Mouse (Mus musculus) lung, postnatal 10 days (tissue): Measurements from ENCODE around the gene Ttc38.
"Not testable (repeated sequence)": the region's sequence is repeated elsewhere in the genome, so short reads cannot be mapped to it uniquely, and the experiment has no call there.

Experiments
- DNase-seq: peaks from one replicate; pipeline ENCODE4 v3.0.0; 2021

Gene Ttc38

GRCm38 (mm10) chr15:85826676-85827075, 5.4 kb upstream of the Ttc38 start:
- no peak for DNase-seq

- DNase-seq: no peak
Observed at GRCm38 (mm10) chr15:85828071-85828470, 4.0 kb upstream of the Ttc38 start.

DNA sequence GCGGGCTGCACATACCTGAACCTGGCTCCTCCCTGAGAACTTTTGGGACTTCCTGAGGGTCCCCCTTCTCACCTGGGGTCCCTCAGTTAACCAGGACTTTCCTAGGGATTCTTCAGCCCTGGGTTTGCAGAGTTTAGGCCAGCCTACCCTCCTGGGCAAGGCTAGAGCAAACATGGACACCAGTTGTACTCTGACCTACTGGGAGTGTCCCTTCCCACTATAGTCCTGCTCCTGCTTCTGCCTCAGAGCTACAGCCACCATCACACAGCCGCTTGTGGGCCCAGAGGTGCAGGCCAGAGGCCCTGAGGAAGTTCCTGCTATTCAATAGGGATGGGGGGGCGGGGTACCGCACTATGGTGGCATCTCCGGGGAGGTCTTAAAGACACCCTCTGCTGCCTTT, 2.6 kb upstream of the Ttc38 start:
- no peak for DNase-seq

GRCm38 (mm10) chr15:85832599-85832998, 493 bp downstream of the Ttc38 start:
- no peak for DNase-seq

DNA sequence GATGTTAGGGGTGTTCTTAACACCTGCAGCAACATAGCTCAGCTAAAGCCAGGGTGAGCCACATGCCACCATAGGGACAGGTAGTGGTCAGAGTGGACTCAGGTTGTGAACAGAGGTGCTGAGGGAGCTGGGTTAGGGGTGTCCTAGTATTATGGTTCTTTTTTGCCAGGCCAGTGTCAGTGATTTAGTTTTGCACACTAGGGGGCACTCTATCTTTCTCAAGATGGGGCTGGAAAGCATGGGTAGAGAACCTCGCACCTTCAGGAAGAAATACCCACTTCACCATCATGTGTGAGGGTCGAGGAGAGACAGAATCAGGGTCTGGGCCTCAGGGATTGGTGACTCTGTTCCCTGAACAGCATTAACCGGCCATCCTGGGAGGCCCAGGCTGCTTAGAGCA, 3.2 kb downstream of the Ttc38 start:
- no peak for DNase-seq

GRCm38 (mm10) chr15:85836887-85837286, 4.8 kb downstream of the Ttc38 start:
- no peak for DNase-seq

GRCm38 (mm10) chr15:85840983-85841382, 8.9 kb downstream of the Ttc38 start:
- peak; percentile 54 for DNase-seq

- DNase-seq: no peak
Observed at GRCm38 (mm10) chr15:85841796-85842360, 9.8 kb downstream of the Ttc38 start.

GRCm38 (mm10) chr15:85845071-85845470, 13.0 kb downstream of the Ttc38 start:
- no peak for DNase-seq

DNA sequence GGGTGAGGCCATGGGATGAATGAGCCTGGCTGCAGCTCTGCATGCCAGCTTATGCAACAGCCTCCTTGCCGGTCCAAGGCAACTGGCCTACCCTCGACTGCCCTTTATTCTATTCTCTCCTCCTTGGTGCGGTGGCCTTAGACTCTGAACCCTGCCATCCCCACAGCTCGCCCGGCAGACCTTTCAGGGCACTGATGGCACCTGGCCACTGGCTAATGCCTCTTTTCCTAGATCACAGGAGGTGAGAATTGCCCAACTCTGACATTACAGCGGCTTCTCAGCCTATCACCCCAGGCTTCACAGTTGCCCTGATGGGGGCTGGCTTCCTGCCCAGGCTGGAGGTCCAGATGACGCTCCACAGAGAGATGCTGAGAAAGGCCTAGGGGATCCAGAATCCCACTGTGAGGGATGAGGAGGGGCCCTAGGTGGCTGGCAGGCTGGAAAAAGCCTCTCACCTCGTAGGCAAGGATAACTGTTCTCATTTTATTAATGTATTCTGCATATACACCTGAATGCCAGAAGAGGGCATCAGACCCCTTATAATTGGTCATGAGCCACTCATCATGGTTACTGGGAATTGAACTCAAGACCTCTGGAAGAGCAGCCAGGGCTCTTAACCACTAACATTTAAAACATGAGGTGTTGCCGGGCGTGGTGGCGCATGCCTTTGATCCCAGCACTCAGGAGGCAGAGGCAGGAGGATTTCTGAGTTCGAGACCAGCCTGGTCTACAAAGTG, 19.7 kb downstream of the Ttc38 start:
- no peak for DNase-seq

DNA sequence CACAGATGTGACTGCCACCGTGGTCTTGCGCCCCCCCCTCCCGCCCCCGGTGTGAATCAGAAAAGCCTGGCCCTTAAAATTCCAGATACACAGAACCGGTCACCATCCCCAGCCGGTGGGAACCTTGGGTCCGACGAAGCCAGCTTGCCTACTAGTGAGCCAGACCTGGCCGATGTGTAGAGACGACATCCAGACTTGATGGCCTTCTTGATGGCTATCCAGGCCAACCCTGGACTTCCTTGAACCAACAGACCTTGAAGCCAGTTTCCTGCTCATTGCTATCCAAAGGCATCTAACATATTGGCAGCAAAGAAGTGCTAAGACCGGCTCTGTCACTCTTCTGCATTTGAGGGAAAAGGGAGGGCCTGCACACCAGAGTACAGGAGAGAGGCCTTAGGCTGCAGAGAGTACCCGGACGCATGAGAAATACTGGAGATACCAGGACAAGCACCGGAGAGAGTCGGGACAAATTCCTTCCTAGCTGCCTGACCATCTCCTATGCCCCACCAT, 26.9 kb downstream of the Ttc38 start:
- no peak for DNase-seq

GRCm38 (mm10) chr15:85859490-85860031, 27.5 kb downstream of the Ttc38 start, which contains the start of gene Gtse1:
Gene Gtse1 (plus strand): TSS chr15:85859745.
- DNase-seq: peak; percentile 98

DNA sequence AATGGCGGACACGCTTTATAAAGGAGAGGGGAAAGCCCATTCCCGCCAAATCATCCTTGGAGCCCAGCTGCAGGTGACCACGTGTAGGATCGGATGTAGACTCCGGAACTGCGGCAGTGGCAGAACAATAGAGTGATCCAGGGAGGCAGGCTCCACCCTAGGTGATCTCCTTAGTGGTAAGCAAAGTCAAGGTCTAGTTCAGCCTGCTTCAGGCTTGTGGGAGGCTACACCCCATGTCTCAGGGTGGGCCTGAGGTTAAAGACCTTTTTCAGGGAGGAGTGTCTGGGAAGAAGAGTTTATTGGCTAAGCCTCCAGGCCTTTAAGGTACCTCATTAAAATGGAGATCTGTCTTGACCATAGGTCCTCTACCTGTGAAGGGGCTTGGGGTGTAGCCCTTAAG, 33.8 kb downstream of the Ttc38 start:
- DNase-seq: not testable (repeated sequence)

DNA sequence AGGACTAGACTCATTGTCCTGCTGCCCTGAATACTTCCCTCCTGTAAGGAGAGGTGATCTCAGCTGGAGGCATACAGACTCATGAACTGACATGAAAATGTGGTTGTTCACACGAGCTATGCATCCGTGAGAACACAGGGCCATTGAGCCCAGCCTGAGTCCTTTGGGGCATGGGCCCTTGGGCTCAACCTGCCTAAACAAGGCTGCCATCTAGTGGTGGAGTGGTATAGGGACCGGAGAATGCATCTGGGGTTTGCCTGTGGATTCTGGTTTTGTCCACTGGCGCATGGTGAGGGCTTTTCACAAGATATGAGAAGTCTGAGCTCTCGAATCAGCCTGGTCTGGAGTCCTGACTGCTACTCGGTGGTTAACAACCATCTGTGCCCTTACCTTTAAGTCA, 35.6 kb downstream of the Ttc38 start:
- DNase-seq: peak; percentile 86

DNA sequence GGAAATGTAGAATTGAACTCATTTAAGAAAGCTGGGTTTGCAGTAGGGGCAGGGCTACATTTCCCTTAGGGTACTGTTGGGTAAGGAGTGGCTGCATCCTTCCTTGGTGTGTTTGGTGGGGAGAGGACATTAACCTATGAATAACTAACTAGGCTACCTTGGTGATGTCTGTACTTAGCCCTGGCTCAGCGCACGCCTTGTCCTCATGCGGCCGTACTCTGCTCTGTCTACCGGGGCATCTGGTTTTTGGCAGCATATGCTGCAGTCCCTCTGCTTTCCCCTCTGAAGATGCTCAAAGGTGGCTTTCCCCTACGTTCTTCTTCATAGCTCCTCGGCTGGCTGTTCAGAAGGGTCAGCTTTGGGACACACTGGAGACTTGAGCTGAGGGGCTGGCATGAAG, 45.2 kb downstream of the Ttc38 start:
- no peak for DNase-seq

DNA sequence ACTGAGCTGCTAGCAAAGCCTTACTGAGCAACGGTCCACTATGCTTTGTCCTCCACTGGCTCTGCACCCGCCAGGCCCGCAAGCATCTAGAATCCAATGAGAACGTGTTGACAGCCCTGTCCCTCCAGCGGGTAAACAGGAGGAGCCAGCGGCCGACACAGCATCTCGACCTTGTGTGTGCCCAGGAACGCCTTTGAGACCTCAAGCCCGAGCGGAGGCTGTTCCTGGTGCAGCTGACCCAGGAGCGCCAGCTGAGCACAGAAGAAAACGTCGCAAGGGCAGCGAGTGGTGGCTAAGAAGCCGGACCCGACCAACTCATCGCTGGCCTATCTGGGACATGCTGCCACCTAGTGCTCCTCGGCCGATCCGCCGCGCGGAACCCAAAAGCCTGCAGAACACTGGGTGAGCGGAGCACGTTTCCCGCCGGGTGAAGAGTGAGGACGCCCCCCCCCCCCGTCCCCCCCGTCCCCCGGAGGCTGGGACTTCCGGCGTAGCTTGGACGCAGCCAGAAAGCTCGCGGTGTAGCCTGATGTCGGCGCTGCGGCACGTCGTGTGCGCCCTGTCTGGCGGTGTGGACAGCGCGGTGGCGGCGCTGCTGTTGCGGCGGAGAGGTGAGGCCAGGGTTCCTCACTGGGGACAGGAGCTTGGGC, 46.9 kb downstream of the Ttc38 start, which contains the start of gene Trmu:
Gene Trmu (plus strand): TSS at position 465 of the 650 bp plus-strand sequence.
- peak; percentile 95 for DNase-seq

- DNase-seq: no peak
Observed at GRCm38 (mm10) chr15:85879498-85879895, 47.4 kb downstream of the Ttc38 start.

- DNase-seq: no peak
Observed at GRCm38 (mm10) chr15:85885606-85886005, 53.5 kb downstream of the Ttc38 start.

- no peak for DNase-seq
Observed at GRCm38 (mm10) chr15:85889235-85889634, 57.1 kb downstream of the Ttc38 start.

DNA sequence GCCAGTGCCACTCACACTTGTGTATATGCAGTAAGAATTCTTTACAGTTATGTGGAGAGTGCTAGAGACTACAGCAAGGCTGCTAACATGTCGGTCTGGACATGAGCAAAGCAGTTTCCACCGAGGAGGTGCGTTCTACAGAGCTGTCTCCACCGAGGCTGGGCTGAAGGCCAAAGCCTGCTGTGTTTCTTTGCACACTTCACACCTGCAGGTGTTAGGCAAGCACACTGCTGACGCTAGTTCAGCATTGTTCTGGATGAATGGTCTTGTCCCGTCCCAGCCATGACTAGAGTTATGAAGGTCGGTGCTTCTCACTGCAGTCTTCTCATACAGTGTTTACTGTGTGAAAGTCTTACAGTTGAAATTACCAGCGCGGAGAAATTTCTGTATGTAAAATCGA, 59.9 kb downstream of the Ttc38 start:
- no peak for DNase-seq

DNA sequence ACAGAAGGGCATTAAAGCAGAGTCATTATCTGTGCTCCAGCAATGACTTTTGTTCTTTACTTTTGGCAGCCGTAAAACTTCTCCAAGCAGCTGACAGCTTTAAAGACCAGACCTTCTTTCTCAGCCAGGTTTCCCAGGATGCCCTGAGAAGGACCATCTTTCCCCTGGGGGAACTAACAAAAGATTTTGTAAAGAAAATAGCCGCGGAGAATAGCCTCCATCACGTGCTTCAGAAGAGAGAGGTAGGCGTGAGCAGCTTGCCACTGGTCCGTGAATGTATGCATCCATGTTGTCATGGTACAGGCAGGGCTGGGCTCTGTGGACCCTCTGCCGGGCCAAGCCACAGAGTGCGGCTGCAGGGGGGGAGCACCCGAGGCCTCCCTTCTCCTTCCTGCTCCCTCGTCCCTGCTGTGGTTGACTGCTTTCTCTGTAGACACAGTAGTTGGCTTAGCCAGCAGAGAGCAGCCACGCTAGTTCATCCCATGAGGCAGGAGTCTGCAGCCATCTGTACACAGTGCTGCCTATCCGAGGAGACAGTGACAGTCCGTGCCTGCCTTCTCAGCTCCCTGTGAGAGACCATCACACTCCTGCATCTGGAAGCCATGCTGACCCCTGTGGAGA, 60.5 kb downstream of the Ttc38 start:
- no peak for DNase-seq

GRCm38 (mm10) chr15:85893871-85894270, 61.8 kb downstream of the Ttc38 start:
- no peak for DNase-seq

GRCm38 (mm10) chr15:85896284-85896683, 64.2 kb downstream of the Ttc38 start:
- DNase-seq: peak; percentile 84
